Mouse (Mus musculus): ENCODE results near the gene Ric8b.

The Ric8b gene

DNA sequence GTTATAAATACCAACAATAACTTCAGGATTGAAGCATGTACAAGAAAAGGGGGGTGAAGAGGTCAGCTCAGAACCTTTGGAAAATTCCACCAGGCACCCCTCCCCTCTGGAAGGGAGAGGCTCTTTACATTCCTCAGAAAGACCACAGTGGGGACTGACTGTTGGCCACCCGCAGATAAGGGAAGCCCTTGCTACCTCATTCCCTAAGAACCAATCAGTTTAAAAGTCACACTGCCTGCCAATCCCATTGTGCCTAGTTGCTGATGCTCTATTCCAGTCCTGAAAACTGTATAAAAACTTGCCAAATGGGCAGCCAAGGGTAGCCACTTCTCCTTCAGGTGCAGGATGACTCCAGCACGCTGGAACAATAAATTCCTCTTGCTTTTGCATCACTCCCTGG is 137.5 kb downstream of the Ric8b start:
- no peak for ATAC-seq (ENCODE audit: low TSS enrichment)

Measured in frontal cortex, adult (tissue).